Mouse (Mus musculus): ENCODE measurements at regions not wholly inside any gene's neighbourhood (a gene's known extent, or its start where the extent isn't known, plus 50 kb on each side); places are given as distances from the start of the nearest gene placed in this dataset.

- DNase-seq (ENCODE audit: low read depth, low spot score) = no peak
These were observed 456.0 kb downstream of the Irx1 start for GRCm38 (mm10) chr13:71507421-71507931.

GRCm38 (mm10) chr13:71506777-71507176 is 456.7 kb downstream of the Irx1 start:
- DNase-seq (ENCODE audit: low read depth, low spot score) = no peak

DNA sequence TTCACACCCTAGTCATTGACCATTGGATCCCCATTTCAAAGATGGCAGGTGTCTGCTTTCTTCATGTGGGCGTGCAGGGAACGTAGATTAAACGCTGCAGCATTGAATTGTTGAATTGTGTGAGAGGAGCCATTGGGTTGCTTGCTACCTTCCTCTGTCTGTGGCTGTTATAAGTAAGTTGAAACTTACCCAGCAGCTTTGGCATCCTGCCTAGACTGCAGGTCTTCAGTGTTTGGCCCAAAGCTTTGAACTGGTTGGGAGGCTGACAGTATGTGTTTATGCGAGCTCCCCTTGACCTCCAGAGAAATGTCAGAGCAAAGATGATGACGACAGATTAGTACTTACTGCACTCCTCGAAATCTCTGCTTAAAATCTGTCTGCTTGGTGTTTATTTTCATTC is 473.8 kb downstream of the Irx1 start:
- DNase-seq (ENCODE audit: low read depth, low spot score) = no peak

DNA sequence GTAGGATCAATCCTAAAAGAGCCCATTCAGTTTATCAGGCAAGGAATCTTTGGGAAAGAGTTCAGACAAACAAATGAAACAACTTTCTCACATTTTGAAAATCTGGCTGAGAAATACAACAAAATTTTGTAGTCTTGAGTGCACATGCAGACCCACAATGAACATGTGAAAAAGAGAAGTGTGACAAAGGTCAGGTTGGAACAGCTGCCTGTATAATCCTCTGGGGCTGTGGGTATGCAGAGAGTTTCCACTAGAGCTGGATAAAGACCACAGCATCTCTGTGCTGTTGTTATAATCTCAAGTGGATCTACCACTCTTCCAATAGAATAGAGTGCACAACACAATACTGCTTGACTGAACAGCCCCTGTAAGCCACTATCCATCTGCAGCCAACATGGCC is 482.3 kb downstream of the Irx1 start:
- DNase-seq (ENCODE audit: low read depth, low spot score) = no peak

GRCm38 (mm10) chr13:71461552-71461951 is 502.0 kb downstream of the Irx1 start:
- no peak for DNase-seq (ENCODE audit: low read depth, low spot score)

DNA sequence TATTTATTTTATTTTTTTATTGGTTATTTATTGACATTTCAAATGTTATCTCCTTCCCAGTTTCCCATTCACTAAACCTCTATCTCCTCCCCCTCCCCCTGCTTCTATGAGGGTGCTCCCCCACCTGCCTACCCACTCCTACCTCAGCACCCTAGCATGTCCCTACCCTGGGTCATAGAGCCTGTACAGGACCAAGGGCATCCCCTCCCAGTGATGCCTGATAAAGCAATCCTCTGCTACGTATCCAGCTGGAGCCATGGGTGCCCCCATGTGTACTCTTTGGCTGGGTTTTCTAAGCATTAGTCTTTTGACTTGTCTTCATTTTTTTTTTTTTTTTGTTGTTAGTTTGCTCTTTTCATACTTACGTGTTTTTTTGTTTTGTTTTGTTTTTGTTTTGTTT is 502.9 kb downstream of the Irx1 start:
- DNase-seq (ENCODE audit: low read depth, low spot score) = no peak

DNA sequence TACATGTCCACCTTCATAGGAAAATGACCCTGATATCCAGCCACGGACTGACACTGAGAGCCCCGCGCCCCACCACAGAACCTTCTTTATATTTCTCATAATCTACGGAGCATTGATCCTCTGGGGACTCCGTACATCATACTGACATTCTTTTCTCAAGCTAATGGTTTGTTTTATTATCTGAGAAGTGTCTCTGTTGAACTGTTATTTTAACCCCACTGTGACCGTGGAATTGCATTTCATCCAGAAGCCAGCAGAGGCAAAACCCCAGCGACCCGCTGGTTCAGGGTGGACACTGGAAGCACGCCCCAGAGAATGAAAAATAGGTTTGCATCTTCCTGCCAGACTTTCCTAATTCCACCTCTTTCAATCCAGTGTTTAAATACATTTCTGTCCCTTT is 503.4 kb downstream of the Irx1 start:
- DNase-seq (ENCODE audit: low read depth, low spot score) = no peak

DNA sequence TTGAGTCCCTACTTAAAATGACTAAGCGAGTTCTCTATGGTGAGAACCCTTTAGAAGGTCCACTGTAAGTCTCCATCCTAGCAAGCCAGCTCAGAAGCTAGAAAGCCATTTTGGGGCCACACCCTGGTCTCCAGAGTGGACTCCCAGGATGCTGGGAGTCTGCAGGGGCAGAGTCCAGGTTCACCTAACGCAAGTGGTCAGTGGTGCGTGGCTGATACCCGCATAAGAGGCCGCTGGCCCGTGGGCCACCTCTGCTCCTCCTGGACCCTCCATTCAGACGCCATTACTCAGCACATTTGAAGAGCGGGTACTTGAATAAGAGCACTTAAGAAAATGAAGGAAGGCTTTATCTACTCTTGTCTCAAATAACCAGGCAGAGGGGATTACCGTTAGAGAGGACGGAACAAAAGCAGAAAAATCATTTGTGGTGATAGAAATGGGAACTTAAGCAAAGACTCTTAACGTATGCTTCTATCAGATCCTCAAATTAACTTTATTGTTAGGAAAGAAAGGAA is 504.4 kb downstream of the Irx1 start:
- DNase-seq (ENCODE audit: low read depth, low spot score) = no peak

- no peak for DNase-seq (ENCODE audit: low read depth, low spot score)
These were observed 505.2 kb downstream of the Irx1 start for GRCm38 (mm10) chr13:71458061-71458935.

- no peak for DNase-seq (ENCODE audit: low read depth, low spot score)
These were observed 506.0 kb downstream of the Irx1 start for GRCm38 (mm10) chr13:71457550-71457949.

- DNase-seq (ENCODE audit: low read depth, low spot score) = no peak
These were observed 511.3 kb downstream of the Irx1 start for GRCm38 (mm10) chr13:71452258-71452657.

GRCm38 (mm10) chr13:71437601-71438099 is 525.9 kb downstream of the Irx1 start:
- DNase-seq (ENCODE audit: low read depth, low spot score) = no peak

GRCm38 (mm10) chr13:71403654-71404560 is 559.6 kb downstream of the Irx1 start:
- DNase-seq (ENCODE audit: low read depth, low spot score) = no peak

DNA sequence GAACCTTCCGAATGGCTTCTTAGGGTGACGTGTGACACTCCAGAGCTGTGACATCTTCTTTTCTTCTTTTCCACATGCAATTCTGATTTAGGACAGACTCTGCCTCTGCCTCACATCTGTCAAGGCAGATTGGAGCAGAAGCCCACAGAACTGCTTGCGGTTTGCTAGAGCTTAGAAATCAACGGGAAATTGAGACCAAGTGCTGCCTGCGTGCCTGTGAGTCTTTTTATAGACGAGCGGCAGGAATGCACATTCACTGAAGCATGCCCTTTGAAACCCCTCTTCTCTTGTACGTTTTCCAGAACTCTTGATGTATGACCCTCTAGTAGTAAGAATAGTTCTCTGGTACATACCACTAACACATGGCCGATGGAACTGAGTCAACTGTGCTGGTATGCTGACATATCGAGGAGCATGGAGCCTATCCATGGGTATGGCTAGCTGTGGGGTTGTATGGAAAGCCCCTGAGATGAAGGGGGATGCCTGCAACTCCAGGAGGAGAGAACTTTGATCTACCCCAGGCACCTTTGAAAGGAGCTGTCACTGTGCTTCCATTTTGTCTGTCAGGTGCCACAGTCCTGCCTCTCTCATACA is 552.2 kb upstream of the Adamts16 start:
- no peak for DNase-seq (ENCODE audit: low read depth, low spot score)

- DNase-seq (ENCODE audit: low read depth, low spot score) = no peak
These were observed 537.0 kb upstream of the Adamts16 start for GRCm38 (mm10) chr13:71378641-71379040.

DNA sequence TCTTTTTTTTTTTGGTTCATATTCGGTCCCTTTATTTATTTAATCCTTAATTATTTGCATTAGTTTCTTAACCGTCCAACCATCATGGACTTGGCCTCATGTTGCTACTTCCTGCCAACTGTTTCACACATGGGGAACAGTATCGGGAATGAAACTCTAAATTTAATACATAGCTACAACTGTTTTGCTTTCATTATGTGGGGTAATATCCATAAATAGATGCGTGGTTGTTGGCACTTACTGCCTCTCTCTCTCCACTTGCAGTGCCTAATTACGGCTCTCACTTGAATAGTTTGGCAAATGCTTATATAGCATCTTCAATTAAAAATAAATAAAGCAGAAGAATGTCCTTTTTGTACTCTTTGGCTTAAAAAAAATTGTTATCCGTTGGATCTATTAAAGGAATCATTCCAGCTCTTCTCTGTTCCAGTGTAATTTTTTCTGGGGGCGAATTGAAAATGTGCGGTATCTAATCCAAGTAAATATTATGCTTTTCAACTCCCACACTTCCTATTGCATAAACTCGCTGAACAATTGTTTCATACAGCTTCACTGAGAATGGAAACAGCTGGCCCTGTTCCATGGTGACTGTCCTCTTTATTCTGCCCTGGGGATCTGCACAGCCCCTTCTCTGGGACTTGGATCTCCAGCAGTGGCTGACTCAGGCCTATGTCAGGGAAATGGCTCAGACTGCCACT is 534.4 kb upstream of the Adamts16 start:
- no peak for DNase-seq (ENCODE audit: low read depth, low spot score)

GRCm38 (mm10) chr13:71372701-71373685 is 531.4 kb upstream of the Adamts16 start:
- DNase-seq (ENCODE audit: low read depth, low spot score) = no peak

- DNase-seq (ENCODE audit: low read depth, low spot score) = no peak
These were observed 528.2 kb upstream of the Adamts16 start for GRCm38 (mm10) chr13:71369832-71370231.

GRCm38 (mm10) chr13:71365261-71365660 is 523.6 kb upstream of the Adamts16 start:
- DNase-seq (ENCODE audit: low read depth, low spot score) = no peak

- no peak for DNase-seq (ENCODE audit: low read depth, low spot score)
These were observed 520.7 kb upstream of the Adamts16 start for GRCm38 (mm10) chr13:71362311-71362710.
